Mouse (Mus musculus): ENCODE results near the gene Tbc1d22a. TPM values are rescaled to one million over a fixed set of nuclear protein-coding genes. Genes with fewer than 3 reads are reported as not detected.
"Not testable (repeated sequence)": the region's sequence is repeated elsewhere in the genome, so short reads cannot be mapped to it uniquely, and the experiment has no call there.

Tbc1d22a gene
- total and polyA plus RNA-seq, 2 experiments from 2014 or later, result 9.7 to 31.4 TPM

DNA sequence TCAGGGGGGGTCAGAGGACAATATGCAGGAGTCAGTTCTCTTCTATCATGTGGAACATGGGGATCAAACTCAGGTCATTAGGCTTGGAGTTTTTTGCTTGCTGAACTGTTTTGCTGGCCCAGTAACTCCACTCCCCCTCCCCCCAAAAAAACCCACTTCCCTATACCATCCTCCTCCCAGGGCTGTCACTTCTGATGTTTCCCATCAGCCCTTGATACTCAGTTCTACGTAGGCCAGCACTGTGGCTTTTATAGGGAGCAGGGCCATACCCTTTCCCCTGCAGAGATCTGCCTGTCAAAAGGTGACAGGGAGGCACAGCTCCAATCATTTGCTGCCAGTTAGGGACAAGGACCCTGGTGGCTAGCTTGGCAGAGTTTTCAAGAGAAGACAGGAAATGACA is 22.8 kb upstream of the Tbc1d22a start:
- Histone ChIP-seq H3K27me3 (ENCODE audit: control insufficient read depth, insufficient read depth, low read length) (no peaks in the 10 kb centered on the region), H3K4me2 (ENCODE audit: low read depth, low read length) (no peak overlapping the region), H3K9me3 (replicated peaks; ENCODE audit: control insufficient read depth, low read length) (no peaks in the 10 kb centered on the region), H3K4me1 (ENCODE audit: control insufficient read depth, insufficient read depth) (peaks cover 23% of the 10 kb centered on the region), H3K36me3 (replicated peaks; ENCODE audit: control insufficient read depth, insufficient read depth, low read length) (no peaks in the 10 kb centered on the region), H3K27ac (ENCODE audit: low read depth) (no peak overlapping the region), H3K4me3 (ENCODE audit: low read depth, low read length) (no peak overlapping the region), H3K9ac (replicated peaks; ENCODE audit: low read depth, low read length) (no peak overlapping the region)
- ATAC-seq (ENCODE audit: insufficient read depth, low read depth) (no peak), DNase-seq (ENCODE audit: low spot score) (no peak)
- 42% methylated on average over 1 of the region's 1 CpGs for WGBS
- no peak for TF ChIP-seq EP300 (IDR thresholded peaks at IDR 0.05; ENCODE audit: low read depth)
- no peak for TF ChIP-seq CTCF (IDR thresholded peaks at IDR 0.05; ENCODE audit: low read depth)

DNA sequence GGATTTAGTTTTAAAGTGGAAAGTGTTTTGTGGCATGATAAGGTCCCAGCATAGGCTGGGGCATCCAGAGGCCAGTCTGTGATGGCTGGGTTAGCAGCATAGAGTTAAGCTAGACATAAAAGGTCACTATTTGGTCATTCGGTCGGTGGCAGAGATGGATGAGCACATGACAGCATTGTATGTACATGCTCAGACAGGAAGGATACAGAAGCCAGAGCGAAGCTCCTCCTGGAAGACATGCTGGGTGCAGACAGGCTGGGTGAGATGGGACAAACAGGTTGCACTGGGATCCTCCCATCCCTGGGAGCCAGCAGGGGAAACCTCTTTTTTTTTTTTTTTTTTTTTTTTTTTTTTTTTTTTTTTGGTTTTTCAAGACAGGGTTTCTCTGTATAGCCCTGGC is 22.3 kb upstream of the Tbc1d22a start:
- ATAC-seq (ENCODE audit: insufficient read depth, low read depth) (no peak), DNase-seq (ENCODE audit: low spot score) (no peak)
- Histone ChIP-seq H3K4me1 (ENCODE audit: control insufficient read depth, insufficient read depth) (peaks cover 19% of the 10 kb centered on the region), H3K4me2 (ENCODE audit: low read depth, low read length) (no peak overlapping the region), H3K27me3 (ENCODE audit: control insufficient read depth, insufficient read depth, low read length) (no peaks in the 10 kb centered on the region), H3K36me3 (replicated peaks; ENCODE audit: control insufficient read depth, insufficient read depth, low read length) (no peaks in the 10 kb centered on the region), H3K27ac (ENCODE audit: low read depth) (no peak overlapping the region), H3K9ac (replicated peaks; ENCODE audit: low read depth, low read length) (no peak overlapping the region), H3K9me3 (replicated peaks; ENCODE audit: control insufficient read depth, low read length) (no peaks in the 10 kb centered on the region), H3K4me3 (ENCODE audit: low read depth, low read length) (no peak overlapping the region)
- no peak for TF ChIP-seq CTCF (IDR thresholded peaks at IDR 0.05; ENCODE audit: low read depth)
- WGBS, result 55% methylated on average over 3 of the region's 3 CpGs

DNA sequence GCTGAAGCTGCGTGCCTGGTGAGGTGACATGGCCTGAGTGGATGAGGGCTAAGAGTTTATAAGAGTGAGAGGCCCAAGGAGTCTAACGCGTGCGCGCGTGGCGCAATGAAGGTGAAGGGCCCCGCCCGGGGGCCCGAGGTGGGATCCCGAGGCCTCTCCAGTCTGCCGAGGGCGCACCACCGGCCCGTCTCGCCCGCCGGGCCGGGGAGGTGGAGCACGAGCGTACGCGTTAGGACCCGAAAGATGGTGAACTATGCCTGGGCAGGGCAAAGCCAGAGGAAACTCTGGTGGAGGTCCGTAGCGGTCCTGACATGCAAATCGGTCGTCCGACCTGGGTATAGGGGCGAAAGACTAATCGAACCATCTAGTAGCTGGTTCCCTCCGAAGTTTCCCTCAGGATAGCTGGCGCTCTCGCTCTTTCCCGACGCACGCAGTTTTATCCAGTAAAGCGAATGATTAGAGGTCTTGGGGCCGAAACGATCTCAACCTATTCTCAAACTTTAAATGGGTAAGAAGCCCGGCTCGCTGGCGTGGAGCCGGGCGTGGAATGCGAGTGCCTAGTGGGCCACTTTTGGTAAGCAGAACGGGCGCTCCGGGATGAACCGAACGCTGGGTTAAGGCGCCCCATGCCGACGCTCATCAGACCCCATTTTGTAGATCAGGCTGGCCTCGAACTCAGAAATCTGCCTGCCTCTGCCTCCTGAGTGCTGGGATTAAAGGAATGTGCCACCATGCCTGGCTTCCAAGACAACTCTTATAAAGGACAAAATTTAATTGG is 19.4 kb upstream of the Tbc1d22a start:
- not testable (repeated sequence) for H3K27me3 ChIP-seq (ENCODE audit: control insufficient read depth, insufficient read depth, low read length); H3K4me2 ChIP-seq (ENCODE audit: low read depth, low read length); H3K36me3 ChIP-seq (replicated peaks; ENCODE audit: control insufficient read depth, insufficient read depth, low read length); H3K4me1 ChIP-seq (ENCODE audit: control insufficient read depth, insufficient read depth); DNase-seq (ENCODE audit: low spot score); H3K27ac ChIP-seq (ENCODE audit: low read depth); H3K9ac ChIP-seq (replicated peaks; ENCODE audit: low read depth, low read length); H3K4me3 ChIP-seq (ENCODE audit: low read depth, low read length); H3K9me3 ChIP-seq (replicated peaks; ENCODE audit: control insufficient read depth, low read length)
- ATAC-seq (ENCODE audit: insufficient read depth, low read depth), result peak; percentile 96
- 67% methylated on average over 52 of the region's 55 CpGs for WGBS

DNA sequence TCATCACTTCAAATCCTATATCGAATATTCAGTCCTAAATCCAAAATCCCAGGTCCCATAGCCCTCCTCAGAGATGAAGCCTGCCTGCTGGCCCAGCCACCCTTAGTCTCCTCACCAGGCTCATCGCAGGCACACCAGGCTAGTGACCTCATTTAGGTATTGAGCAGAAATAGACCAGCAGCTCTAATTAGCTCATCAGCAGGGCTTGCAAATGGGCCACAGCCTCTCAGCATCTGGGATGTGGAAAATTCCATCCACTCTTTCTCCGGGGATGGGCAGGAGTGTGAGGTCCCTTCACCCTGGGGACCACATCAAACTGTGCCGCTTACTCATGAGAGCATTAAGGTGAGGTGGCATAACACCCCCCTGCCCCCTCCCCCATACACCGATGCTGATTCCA is 15.2 kb upstream of the Tbc1d22a start:
- TF ChIP-seq EP300 (IDR thresholded peaks at IDR 0.05; ENCODE audit: low read depth) (no peak), CTCF (IDR thresholded peaks at IDR 0.05; ENCODE audit: low read depth) (no peak)
- Histone ChIP-seq H3K4me1 (ENCODE audit: control insufficient read depth, insufficient read depth) (peaks cover 19% of the 10 kb centered on the region), H3K4me2 (ENCODE audit: low read depth, low read length) (no peak overlapping the region), H3K27ac (ENCODE audit: low read depth) (no peak overlapping the region), H3K9me3 (replicated peaks; ENCODE audit: control insufficient read depth, low read length) (no peaks in the 10 kb centered on the region), H3K9ac (replicated peaks; ENCODE audit: low read depth, low read length) (no peak overlapping the region), H3K27me3 (ENCODE audit: control insufficient read depth, insufficient read depth, low read length) (no peaks in the 10 kb centered on the region), H3K36me3 (replicated peaks; ENCODE audit: control insufficient read depth, insufficient read depth, low read length) (no peaks in the 10 kb centered on the region), H3K4me3 (ENCODE audit: low read depth, low read length) (no peak overlapping the region)
- no peak for ATAC-seq (ENCODE audit: insufficient read depth, low read depth)
- 53% methylated on average over 5 of the region's 5 CpGs for WGBS
- no peak for DNase-seq (ENCODE audit: low spot score)

DNA sequence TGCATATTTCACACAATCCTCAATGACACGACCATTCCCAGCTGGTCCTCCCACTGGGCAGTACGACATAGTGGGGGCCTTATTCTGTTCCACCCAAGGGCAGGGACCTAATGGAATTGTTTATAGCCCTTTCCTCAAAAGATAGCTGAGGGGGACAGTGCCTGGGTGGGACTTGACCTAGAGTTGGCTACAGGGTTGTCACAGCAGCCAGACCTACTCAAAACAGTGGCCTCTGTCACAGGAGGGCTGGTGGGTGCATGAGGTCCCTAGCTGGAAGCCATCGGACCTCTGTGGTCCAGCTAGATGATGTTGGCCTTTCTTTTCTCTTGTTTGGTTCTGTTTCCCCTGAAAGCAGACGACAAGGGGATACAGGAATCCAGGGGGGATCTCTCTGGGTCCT is 14.8 kb upstream of the Tbc1d22a start:
- H3K36me3 ChIP-seq (replicated peaks; ENCODE audit: control insufficient read depth, insufficient read depth, low read length), result no peaks in the 10 kb centered on the region
- no peak overlapping the region for H3K4me3 ChIP-seq (ENCODE audit: low read depth, low read length)
- no peaks in the 10 kb centered on the region for H3K27me3 ChIP-seq (ENCODE audit: control insufficient read depth, insufficient read depth, low read length)
- no peak for TF ChIP-seq CTCF (IDR thresholded peaks at IDR 0.05; ENCODE audit: low read depth)
- no peak for TF ChIP-seq EP300 (IDR thresholded peaks at IDR 0.05; ENCODE audit: low read depth)
- no peak overlapping the region for H3K4me2 ChIP-seq (ENCODE audit: low read depth, low read length)
- no peaks in the 10 kb centered on the region for H3K9me3 ChIP-seq (replicated peaks; ENCODE audit: control insufficient read depth, low read length)
- H3K9ac ChIP-seq (replicated peaks; ENCODE audit: low read depth, low read length), result no peak overlapping the region
- ATAC-seq (ENCODE audit: insufficient read depth, low read depth) (no peak), DNase-seq (ENCODE audit: low spot score) (no peak)
- H3K27ac ChIP-seq (ENCODE audit: low read depth), result no peak overlapping the region
- WGBS, result 63% methylated on average over 4 of the region's 4 CpGs
- H3K4me1 ChIP-seq (ENCODE audit: control insufficient read depth, insufficient read depth), result peaks cover 19% of the 10 kb centered on the region

DNA sequence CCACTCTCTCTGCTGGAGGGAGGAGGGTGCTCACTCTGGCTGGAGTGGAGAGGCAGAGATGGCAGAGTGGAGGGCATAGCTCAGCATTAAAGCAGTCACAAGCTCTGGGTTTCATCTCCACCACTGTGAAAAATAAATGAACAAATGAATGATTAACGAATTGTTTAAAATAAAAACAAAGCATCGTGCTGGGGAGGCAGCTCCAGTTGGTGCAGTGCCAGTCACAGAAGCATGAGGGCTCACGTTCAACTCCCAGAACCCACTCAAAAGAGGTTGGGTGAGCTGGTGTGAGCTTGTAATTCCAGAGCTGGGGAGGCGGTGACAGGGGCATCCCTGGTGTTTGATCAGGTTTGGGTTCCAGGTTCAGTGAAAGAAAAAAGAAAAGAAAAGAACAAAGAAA is 14.1 kb upstream of the Tbc1d22a start:
- H3K27ac ChIP-seq (ENCODE audit: low read depth), result 0 out of 2 replicates have a peak overlapping the region, but pooled peaks have one; percentile 4
- TF ChIP-seq EP300 (IDR thresholded peaks at IDR 0.05; ENCODE audit: low read depth) (no peak), CTCF (IDR thresholded peaks at IDR 0.05; ENCODE audit: low read depth) (no peak)
- 41% methylated on average over 4 of the region's 4 CpGs for WGBS
- no peak for DNase-seq (ENCODE audit: low spot score)
- H3K4me1 ChIP-seq (ENCODE audit: control insufficient read depth, insufficient read depth), result peaks cover 19% of the 10 kb centered on the region
- H3K9ac ChIP-seq (replicated peaks; ENCODE audit: low read depth, low read length), result no peak overlapping the region
- H3K4me3 ChIP-seq (ENCODE audit: low read depth, low read length), result no peak overlapping the region
- no peak for ATAC-seq (ENCODE audit: insufficient read depth, low read depth)
- no peaks in the 10 kb centered on the region for H3K36me3 ChIP-seq (replicated peaks; ENCODE audit: control insufficient read depth, insufficient read depth, low read length)
- no peak overlapping the region for H3K4me2 ChIP-seq (ENCODE audit: low read depth, low read length)
- H3K9me3 ChIP-seq (replicated peaks; ENCODE audit: control insufficient read depth, low read length), result no peaks in the 10 kb centered on the region
- H3K27me3 ChIP-seq (ENCODE audit: control insufficient read depth, insufficient read depth, low read length), result no peaks in the 10 kb centered on the region

Measured in heart, postnatal 0 days (tissue).